Mouse (Mus musculus): ENCODE results near the gene Ablim1. TPM values are rescaled to one million over a fixed set of nuclear protein-coding genes. Genes with fewer than 3 reads are reported as not detected.
A peak's percentile ranks its signal among the peaks of the same experiment; 100 is the strongest.

The Ablim1 gene
- polyA plus RNA-seq, 1 experiment from 2014 or later: 26.6 TPM

GRCm38 (mm10) chr19:57104171-57104748 is 210.5 kb downstream of the Ablim1 start:
- Histone ChIP-seq H3K27ac (0 out of 2 replicates have a peak overlapping the region, but pooled peaks have one; percentile 17), H3K4me1 (peaks cover 8% of the 10 kb centered on the region; the same call in 1 of the 2 replicates), H3K4me2 (replicated peaks) (no peak overlapping the region), H3K9ac (no peak overlapping the region), H3K36me3 (no peaks in the 10 kb centered on the region), H3K9me3 (replicated peaks) (no peaks in the 10 kb centered on the region), H3K27me3 (no peaks in the 10 kb centered on the region), H3K4me3 (no peak overlapping the region)
- ATAC-seq (ENCODE audit: low FRiP score): no peak
- 67% methylated on average over 5 of the region's 5 CpGs for WGBS

DNA sequence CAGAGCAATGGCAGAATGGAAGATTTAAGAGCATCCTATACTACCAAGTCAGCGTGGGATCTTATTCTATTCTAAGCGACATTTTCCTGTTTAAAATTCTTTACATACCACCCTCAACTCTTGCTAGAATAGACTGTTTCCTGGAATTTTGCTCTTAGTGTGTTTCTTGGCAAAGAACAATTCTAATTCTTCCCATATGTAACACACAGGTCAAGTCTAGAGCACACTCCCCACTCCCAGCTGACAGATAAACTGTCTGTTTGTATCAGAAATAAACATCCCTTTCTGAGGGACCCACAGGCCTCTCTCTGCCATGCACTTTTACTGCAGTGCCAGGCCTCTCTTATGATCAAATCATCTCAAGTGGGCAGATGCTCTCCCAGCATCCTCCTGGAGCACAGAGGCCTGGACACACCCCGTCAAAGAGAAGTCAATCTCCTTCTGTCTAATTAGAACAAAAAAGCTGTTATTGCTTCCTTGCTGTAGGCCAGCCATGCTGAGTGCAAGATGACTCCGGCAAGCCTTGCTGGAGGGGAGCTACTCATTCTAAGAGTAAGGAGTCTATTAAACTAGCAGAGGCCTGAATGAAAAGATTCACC is 211.3 kb downstream of the Ablim1 start:
- no peak overlapping the region for H3K4me2 ChIP-seq (replicated peaks)
- no peak for ATAC-seq (ENCODE audit: low FRiP score)
- no peak overlapping the region for H3K4me3 ChIP-seq
- peaks cover 8% of the 10 kb centered on the region; the same call in 1 of the 2 replicates for H3K4me1 ChIP-seq
- 0 out of 2 replicates have a peak overlapping the region, but pooled peaks have one; percentile 17 for H3K27ac ChIP-seq
- WGBS: 64% methylated on average over 4 of the region's 4 CpGs
- no peak overlapping the region for H3K9ac ChIP-seq
- H3K9me3 ChIP-seq (replicated peaks): no peaks in the 10 kb centered on the region
- H3K27me3 ChIP-seq: no peaks in the 10 kb centered on the region
- H3K36me3 ChIP-seq: no peaks in the 10 kb centered on the region

DNA sequence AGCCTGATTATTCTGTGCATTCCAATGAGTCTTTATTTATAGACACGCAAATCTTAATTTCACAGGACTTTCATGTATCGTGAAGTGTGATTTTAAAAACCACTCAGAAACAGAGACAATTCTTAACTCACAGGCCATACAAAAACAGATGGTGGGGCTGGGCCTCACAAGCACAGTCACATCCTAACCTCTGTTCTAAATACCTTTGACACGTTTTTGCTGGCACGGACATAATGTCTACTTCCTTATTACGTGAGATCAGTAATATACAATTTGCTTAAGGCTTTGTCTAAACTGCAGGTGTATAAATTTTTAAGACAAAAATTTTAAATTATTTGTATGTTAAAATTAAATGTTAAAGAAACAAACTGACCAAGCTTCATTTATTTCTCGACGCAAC is 212.7 kb downstream of the Ablim1 start:
- ATAC-seq (ENCODE audit: low FRiP score): no peak
- no peak overlapping the region for H3K4me2 ChIP-seq (replicated peaks)

DNA sequence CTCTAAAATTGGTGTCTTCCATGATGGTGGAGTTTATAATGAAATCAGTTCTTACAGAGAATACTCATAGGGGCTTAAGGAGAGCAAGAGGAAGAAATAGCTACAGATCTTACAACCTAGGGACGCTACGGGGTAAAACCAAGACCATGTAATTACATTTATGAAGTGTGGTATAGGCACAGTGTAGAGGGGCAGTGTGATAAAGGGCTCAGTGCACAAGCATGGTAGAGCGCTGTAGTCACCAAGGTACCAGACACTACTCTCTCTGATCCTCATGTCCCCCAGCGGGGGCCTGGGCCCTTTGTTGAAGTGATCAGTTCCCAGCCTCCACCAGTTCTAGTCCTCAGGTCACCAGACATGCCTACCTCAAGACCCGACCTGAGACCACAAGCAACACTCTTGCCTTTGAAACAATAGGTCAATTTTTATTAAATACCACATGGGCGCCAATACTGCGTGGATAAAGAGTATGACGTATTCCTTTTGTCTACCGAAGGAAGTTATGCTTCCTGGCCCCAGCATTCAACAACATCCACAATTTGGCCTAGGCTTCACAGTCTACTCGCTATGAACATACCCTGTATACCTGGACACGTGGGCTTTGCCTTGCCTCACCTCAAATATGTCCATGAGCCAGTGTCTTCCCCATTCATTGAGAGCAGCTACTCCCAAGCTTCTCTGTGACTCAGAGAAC is 213.8 kb downstream of the Ablim1 start:
- no peak overlapping the region for H3K4me2 ChIP-seq (replicated peaks)
- no peak for ATAC-seq (ENCODE audit: low FRiP score)
- no peak overlapping the region for H3K27ac ChIP-seq
- no peaks in the 10 kb centered on the region for H3K9me3 ChIP-seq (replicated peaks)
- no peaks in the 10 kb centered on the region for H3K27me3 ChIP-seq
- no peak overlapping the region for H3K9ac ChIP-seq
- H3K36me3 ChIP-seq: no peaks in the 10 kb centered on the region
- H3K4me3 ChIP-seq: no peak overlapping the region
- 0 out of 2 replicates have a peak, but pooled peaks cover 4% of the 10 kb centered on the region for H3K4me1 ChIP-seq
- 94% methylated on average over 11 of the region's 11 CpGs for WGBS

More for the DNA sequence above, 212.7 kb downstream of the Ablim1 start:
- H3K9ac ChIP-seq: no peak overlapping the region
- peaks cover 8% of the 10 kb centered on the region; the same call in 1 of the 2 replicates for H3K4me1 ChIP-seq
- H3K9me3 ChIP-seq (replicated peaks): no peaks in the 10 kb centered on the region
- 91% methylated on average over 7 of the region's 7 CpGs for WGBS
- H3K4me3 ChIP-seq: no peak overlapping the region
- no peak overlapping the region for H3K27ac ChIP-seq
- H3K27me3 ChIP-seq: no peaks in the 10 kb centered on the region
- no peaks in the 10 kb centered on the region for H3K36me3 ChIP-seq

DNA sequence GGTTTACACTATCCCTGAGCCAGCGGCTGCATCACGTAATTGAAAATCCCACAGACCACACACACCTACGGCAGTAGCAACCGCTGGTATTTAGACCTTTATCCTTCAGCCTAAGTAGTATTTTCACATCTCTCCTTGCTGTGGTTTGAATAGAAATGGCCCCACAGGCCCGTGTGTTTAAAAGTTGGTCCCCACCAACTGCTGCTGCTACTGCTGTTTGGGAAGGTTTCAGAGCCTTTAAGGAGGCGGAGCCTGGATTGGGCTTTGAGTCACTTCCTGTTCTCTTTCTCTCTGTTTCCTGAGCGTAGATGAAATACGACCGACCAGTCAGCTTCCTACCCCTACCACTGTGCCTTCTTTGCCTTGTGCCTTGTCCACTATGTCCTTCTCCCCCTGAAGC is 214.7 kb downstream of the Ablim1 start:
- 92% methylated on average over 9 of the region's 9 CpGs for WGBS
- no peaks in the 10 kb centered on the region for H3K36me3 ChIP-seq
- no peaks in the 10 kb centered on the region for H3K27me3 ChIP-seq
- no peak for ATAC-seq (ENCODE audit: low FRiP score)
- H3K4me1 ChIP-seq: 0 out of 2 replicates have a peak, but pooled peaks cover 4% of the 10 kb centered on the region
- H3K27ac ChIP-seq: no peak overlapping the region
- H3K9me3 ChIP-seq (replicated peaks): no peaks in the 10 kb centered on the region
- H3K9ac ChIP-seq: no peak overlapping the region
- no peak overlapping the region for H3K4me2 ChIP-seq (replicated peaks)
- no peak overlapping the region for H3K4me3 ChIP-seq

DNA sequence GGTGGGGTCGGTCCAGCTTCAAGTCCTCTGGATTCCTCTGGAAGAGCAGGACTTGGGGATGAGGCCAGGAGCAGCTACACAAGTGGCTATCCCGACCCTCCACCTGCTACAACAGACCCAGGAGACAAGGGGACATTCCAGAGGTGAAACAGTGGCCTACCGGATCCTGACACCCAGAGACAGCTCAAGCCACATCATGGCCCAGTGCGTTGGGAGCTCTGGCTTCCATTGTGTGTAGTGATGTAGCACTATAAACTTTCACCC is 215.7 kb downstream of the Ablim1 start:
- 0 out of 2 replicates have a peak, but pooled peaks cover 4% of the 10 kb centered on the region for H3K4me1 ChIP-seq
- H3K9ac ChIP-seq: no peak overlapping the region
- no peaks in the 10 kb centered on the region for H3K9me3 ChIP-seq (replicated peaks)
- no peak overlapping the region for H3K4me2 ChIP-seq (replicated peaks)
- no peak for ATAC-seq (ENCODE audit: low FRiP score)
- no peaks in the 10 kb centered on the region for H3K36me3 ChIP-seq
- WGBS: 74% methylated on average over 4 of the region's 4 CpGs
- H3K27ac ChIP-seq: no peak overlapping the region
- no peak overlapping the region for H3K4me3 ChIP-seq
- no peaks in the 10 kb centered on the region for H3K27me3 ChIP-seq

GRCm38 (mm10) chr19:57098241-57099093 is 216.3 kb downstream of the Ablim1 start:
- Histone ChIP-seq H3K27me3 (no peaks in the 10 kb centered on the region), H3K9ac (no peak overlapping the region), H3K4me3 (no peak overlapping the region), H3K9me3 (replicated peaks) (no peaks in the 10 kb centered on the region), H3K4me2 (replicated peaks) (no peak overlapping the region), H3K36me3 (no peaks in the 10 kb centered on the region), H3K4me1 (0 out of 2 replicates have a peak, but pooled peaks cover 1% of the 10 kb centered on the region), H3K27ac (no peak overlapping the region)
- no peak for ATAC-seq (ENCODE audit: low FRiP score)
- 74% methylated on average over 14 of the region's 14 CpGs for WGBS

DNA sequence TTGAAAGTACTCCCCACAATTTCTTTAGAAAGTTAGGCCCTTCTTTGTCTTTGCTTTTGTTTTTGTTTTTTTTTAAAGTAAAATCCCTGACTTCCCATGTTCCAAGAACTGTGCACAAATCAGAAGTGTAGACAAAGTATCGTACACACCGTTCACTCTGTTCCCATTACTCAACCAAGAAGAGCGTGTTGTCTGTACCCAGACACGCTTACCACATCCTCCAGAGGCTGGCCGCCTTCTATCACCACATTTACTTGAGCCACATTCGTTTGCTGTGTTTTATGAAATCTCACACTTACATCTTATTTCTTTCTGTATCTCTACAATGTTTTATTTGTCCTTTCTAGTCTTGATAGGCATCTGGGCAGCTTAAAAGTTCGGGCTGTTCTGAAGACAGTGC is 219.4 kb downstream of the Ablim1 start:
- H3K27ac ChIP-seq: no peak overlapping the region
- WGBS: 91% methylated on average over 7 of the region's 7 CpGs
- H3K27me3 ChIP-seq: no peaks in the 10 kb centered on the region
- H3K4me1 ChIP-seq: no peaks in the 10 kb centered on the region
- H3K9ac ChIP-seq: no peak overlapping the region
- H3K9me3 ChIP-seq (replicated peaks): no peaks in the 10 kb centered on the region
- no peaks in the 10 kb centered on the region for H3K36me3 ChIP-seq
- no peak overlapping the region for H3K4me2 ChIP-seq (replicated peaks)
- no peak for ATAC-seq (ENCODE audit: low FRiP score)
- H3K4me3 ChIP-seq: no peak overlapping the region

GRCm38 (mm10) chr19:57093698-57094004 is 221.1 kb downstream of the Ablim1 start:
- no peak overlapping the region for H3K9ac ChIP-seq
- H3K4me1 ChIP-seq: no peaks in the 10 kb centered on the region; the same call in 1 of the 2 replicates
- H3K4me3 ChIP-seq: no peak overlapping the region
- 79% methylated on average over 3 of the region's 3 CpGs for WGBS
- ATAC-seq (ENCODE audit: low FRiP score): no peak
- H3K36me3 ChIP-seq: no peaks in the 10 kb centered on the region
- H3K4me2 ChIP-seq (replicated peaks): no peak overlapping the region
- no peaks in the 10 kb centered on the region for H3K27me3 ChIP-seq
- H3K9me3 ChIP-seq (replicated peaks): no peaks in the 10 kb centered on the region
- no peak overlapping the region for H3K27ac ChIP-seq

- no peak for ATAC-seq (ENCODE audit: low FRiP score)
These were observed 221.6 kb downstream of the Ablim1 start for GRCm38 (mm10) chr19:57092958-57093697.

GRCm38 (mm10) chr19:57091278-57091677 is 223.4 kb downstream of the Ablim1 start:
- ATAC-seq (ENCODE audit: low FRiP score): no peak
- Histone ChIP-seq H3K4me3 (no peak overlapping the region), H3K27ac (no peak overlapping the region), H3K36me3 (no peaks in the 10 kb centered on the region), H3K27me3 (no peaks in the 10 kb centered on the region), H3K9ac (no peak overlapping the region), H3K4me1 (no peaks in the 10 kb centered on the region; the same call in 1 of the 2 replicates), H3K4me2 (replicated peaks) (no peak overlapping the region), H3K9me3 (replicated peaks) (no peaks in the 10 kb centered on the region; the same call in 1 of the 2 replicates)
- 64% methylated on average over 7 of the region's 7 CpGs for WGBS

More at GRCm38 (mm10) chr19:57092958-57093697, 221.6 kb downstream of the Ablim1 start:
- WGBS: 81% methylated on average over 5 of the region's 5 CpGs
- Histone ChIP-seq H3K4me2 (replicated peaks) (no peak overlapping the region), H3K4me1 (no peaks in the 10 kb centered on the region; the same call in 1 of the 2 replicates), H3K4me3 (no peak overlapping the region), H3K36me3 (no peaks in the 10 kb centered on the region), H3K27me3 (no peaks in the 10 kb centered on the region), H3K9me3 (replicated peaks) (no peaks in the 10 kb centered on the region), H3K27ac (no peak overlapping the region), H3K9ac (no peak overlapping the region)

Data from hindbrain, embryonic 12.5 days (tissue).